Mouse (Mus musculus): ENCODE measurements at regions not wholly inside any gene's neighbourhood (a gene's known extent, or its start where the extent isn't known, plus 50 kb on each side); places are given as distances from the start of the nearest gene placed in this dataset.

DNA sequence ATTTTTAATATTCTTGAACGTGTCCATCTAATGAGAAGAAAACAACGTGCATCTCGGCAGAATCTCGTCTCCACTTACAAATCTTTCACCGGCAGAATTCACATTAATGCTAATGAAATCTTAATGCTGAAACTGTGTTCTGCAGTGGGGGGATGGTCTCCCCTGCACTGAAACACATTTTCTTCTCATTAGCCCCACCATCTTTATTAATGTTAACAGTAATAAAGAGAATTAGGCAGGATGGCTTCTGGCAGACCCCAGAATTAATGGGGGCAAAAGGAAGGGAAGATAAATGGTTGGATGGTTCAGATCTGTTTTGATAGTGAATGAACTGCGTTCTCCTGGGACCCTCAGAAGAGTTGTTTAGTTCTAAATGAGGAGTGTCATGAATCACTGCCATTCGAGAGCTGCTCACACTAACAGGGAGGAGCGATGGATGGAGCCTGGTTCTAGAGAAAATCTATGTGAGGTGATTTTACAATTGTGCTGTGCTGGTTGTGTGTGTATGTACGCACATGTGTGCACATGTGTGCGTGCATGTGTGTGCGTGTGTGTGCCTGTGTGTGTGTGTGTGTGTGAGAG, 198.9 kb downstream of the Foxo1 start:
- TF ChIP-seq POLR2A (IDR thresholded peaks at IDR 0.05; ENCODE audit: borderline replicate concordance, extremely low read depth, low read depth, low read length) (no peak), CTCF (IDR thresholded peaks at IDR 0.05; ENCODE audit: insufficient read depth, low read length) (no peak)
